Mouse (Mus musculus) right cerebral cortex, postnatal 14 days (tissue): ENCODE measurements around the gene Ppp1r16b.

Experiments
- DNase-seq: peaks from one replicate; pipeline ENCODE4 v3.0.0; 2022

Gene Ppp1r16b

GRCm38 (mm10) chr2:158668433-158669010, 3.3 kb downstream of the Ppp1r16b start:
- DNase-seq = no peak

- no peak for DNase-seq
Observed at GRCm38 (mm10) chr2:158669199-158670195, 4.3 kb downstream of the Ppp1r16b start.

- no peak for DNase-seq
Observed at GRCm38 (mm10) chr2:158670571-158670970, 5.4 kb downstream of the Ppp1r16b start.

- DNase-seq = no peak
Observed at GRCm38 (mm10) chr2:158672829-158673228, 7.6 kb downstream of the Ppp1r16b start.

GRCm38 (mm10) chr2:158673493-158673892, 8.3 kb downstream of the Ppp1r16b start:
- DNase-seq = no peak

GRCm38 (mm10) chr2:158674131-158674530, 8.9 kb downstream of the Ppp1r16b start:
- DNase-seq = no peak

- DNase-seq = no peak
Observed at GRCm38 (mm10) chr2:158674759-158675158, 9.6 kb downstream of the Ppp1r16b start.

- DNase-seq = no peak
Observed at GRCm38 (mm10) chr2:158675161-158675560, 10.0 kb downstream of the Ppp1r16b start.

GRCm38 (mm10) chr2:158675907-158676533, 10.8 kb downstream of the Ppp1r16b start:
- DNase-seq = no peak

GRCm38 (mm10) chr2:158677946-158678345, 12.7 kb downstream of the Ppp1r16b start:
- DNase-seq = no peak

GRCm38 (mm10) chr2:158679091-158679490, 13.9 kb downstream of the Ppp1r16b start:
- no peak for DNase-seq

- DNase-seq = no peak
Observed at GRCm38 (mm10) chr2:158680357-158680889, 15.2 kb downstream of the Ppp1r16b start.

- DNase-seq = no peak
Observed at GRCm38 (mm10) chr2:158681714-158682113, 16.5 kb downstream of the Ppp1r16b start.

- DNase-seq = no peak
Observed at GRCm38 (mm10) chr2:158682344-158683037, 17.3 kb downstream of the Ppp1r16b start.

- DNase-seq = no peak
Observed at GRCm38 (mm10) chr2:158683038-158683413, 17.8 kb downstream of the Ppp1r16b start.

- DNase-seq = no peak
Observed at GRCm38 (mm10) chr2:158684247-158684843, 19.1 kb downstream of the Ppp1r16b start.

GRCm38 (mm10) chr2:158684910-158685309, 19.7 kb downstream of the Ppp1r16b start:
- no peak for DNase-seq

- DNase-seq = no peak
Observed at GRCm38 (mm10) chr2:158686394-158686793, 21.2 kb downstream of the Ppp1r16b start.

- DNase-seq = peak; percentile 57
Observed at GRCm38 (mm10) chr2:158687804-158688241, 22.6 kb downstream of the Ppp1r16b start.

GRCm38 (mm10) chr2:158689060-158689459, 23.9 kb downstream of the Ppp1r16b start:
- DNase-seq = no peak

GRCm38 (mm10) chr2:158689640-158690039, 24.4 kb downstream of the Ppp1r16b start:
- no peak for DNase-seq

- no peak for DNase-seq
Observed at GRCm38 (mm10) chr2:158690116-158690515, 24.9 kb downstream of the Ppp1r16b start.
